ENCODE assay signal across 8 mouse cellular contexts in the genomic region with DNA sequence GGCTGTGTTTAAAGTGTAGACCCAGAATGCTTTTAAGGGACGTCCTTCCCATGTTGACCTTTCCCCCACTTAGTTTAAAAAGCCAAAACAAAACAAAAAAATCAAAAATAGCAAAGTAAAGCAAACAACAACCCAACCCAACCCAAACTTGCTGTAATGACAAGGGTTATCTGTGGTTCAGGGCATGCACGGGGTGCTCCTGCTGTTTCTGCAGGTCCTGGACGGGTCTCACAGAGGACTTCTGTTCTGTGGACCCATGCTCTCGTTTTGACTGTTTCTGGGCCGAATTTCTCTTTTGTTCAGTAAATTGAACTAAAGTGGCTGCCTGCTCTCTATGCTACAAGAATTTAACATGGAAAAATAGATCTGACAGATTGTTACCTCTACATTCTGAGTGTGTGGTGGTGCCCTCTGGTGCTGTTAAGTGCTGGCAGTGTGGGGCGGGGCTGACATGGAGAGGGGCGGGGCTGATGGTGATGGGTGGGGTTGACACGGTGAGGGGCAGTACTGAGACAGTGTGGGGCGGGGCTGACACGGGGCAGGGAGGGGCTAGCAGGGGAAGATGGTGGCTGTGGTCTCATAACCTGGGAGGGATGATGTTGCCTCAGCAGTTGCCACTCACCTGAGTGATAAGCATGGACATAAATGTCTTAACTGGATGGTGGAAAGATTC. TPM values are rescaled to one million over a fixed set of nuclear protein-coding genes. Genes with fewer than 3 reads are reported as not detected.
DNase-seq lines count a peak whose midpoint lies in the region; ATAC-seq and TF ChIP-seq lines count a peak whose summit lies in the region.

No protein-coding gene starts in this region.

- H3K27ac ChIP-seq in layer of hippocampus, adult 2 months, result peak overlapping the region; percentile 89

- no peak for TF ChIP-seq CTCF in layer of hippocampus, adult 2 months (conservative IDR thresholded peaks at IDR 0.05)

- ATAC-seq in granulocyte monocyte progenitor cell, adult 5-6 weeks (replicated peaks; ENCODE audit: poor library complexity, severe bottlenecking), result peak; percentile 85

- no peak overlapping the region for H3K4me3 ChIP-seq in layer of hippocampus, adult 2 months

- DNase-seq in layer of hippocampus, adult 2 months (ENCODE audit: low spot score in 2 of 2), result no peak
- no peak for DNase-seq in layer of hippocampus, postnatal 36 days
- peak; percentile 68 for DNase-seq in R1 (ENCODE audit: low read depth, low spot score)
- peak; percentile 53 for DNase-seq in lung, postnatal 10 days
- no peak for DNase-seq in layer of hippocampus, postnatal 14 days (ENCODE audit: low spot score in 2 of 2)
- no peak for DNase-seq in gastrocnemius, adult 8-10 months (ENCODE audit: low spot score in 2 of 2)
- no peak for DNase-seq in gastrocnemius, postnatal 4 days (ENCODE audit: low spot score in 2 of 2)

RNA-seq across cellular contexts. Expression of gene Map4k4, which starts 49.2 kb away (rescaled TPM):
- total RNA-seq in layer of hippocampus, adult 2 months (2021), result 100 to 1,000 TPM; 134 to 145 TPM
- total RNA-seq in layer of hippocampus, postnatal 36 days (2021), result 100 to 1,000 TPM; 146 to 166 TPM
- total RNA-seq in granulocyte monocyte progenitor cell, adult 5-6 weeks (2014; fragmentation: Nextera tagmentation), result 24.6 and 38.5 TPM in 2 replicates
- 58.2 and 64.7 TPM in 2 replicates for total RNA-seq in granulocyte monocyte progenitor cell, adult 5-6 weeks (2017)
- total RNA-seq in layer of hippocampus, postnatal 14 days (2021), result 100 to 1,000 TPM; 230 to 243 TPM
- total RNA-seq in gastrocnemius, adult 8-10 months (2022), result 10 to 100 TPM; 10.5 to 18.2 (median 16.4) TPM
- total RNA-seq in gastrocnemius, postnatal 4 days (2021), result 100 to 1,000 TPM; 156 to 168 TPM

Comparison
In these comparisons a context has a peak if more than half of its experiments do, and no peak if none do; other contexts are left out.
1. DNase-seq: peak in R1 (single experiment) and lung, postnatal 10 days (single experiment); none in layer of hippocampus, adult 2 months (0 of 2), layer of hippocampus, postnatal 36 days (0 of 2), layer of hippocampus, postnatal 14 days (0 of 2), gastrocnemius, adult 8-10 months (0 of 2) and gastrocnemius, postnatal 4 days (0 of 2).